Mouse (Mus musculus) bone marrow, adult 2 months (tissue): ENCODE measurements around the gene Tial1.

ENCODE experiments used
- CTCF ChIP-seq: fragments of 200-500 bp; IDR thresholded peaks from 2 replicates; pipeline ENCODE4 v1.5.1; 2011; ENCODE audit warnings: low read length, control low read depth; ENCODE audit not compliant: control insufficient read depth, insufficient read depth
- POLR2A ChIP-seq: fragments of 200-500 bp; IDR thresholded peaks from 2 replicates; pipeline ENCODE4 v1.6.1; 2011; ENCODE audit warnings: low read depth, mild to moderate bottlenecking, control low read depth, low read length, borderline replicate concordance; ENCODE audit not compliant: control insufficient read depth

DNA sequence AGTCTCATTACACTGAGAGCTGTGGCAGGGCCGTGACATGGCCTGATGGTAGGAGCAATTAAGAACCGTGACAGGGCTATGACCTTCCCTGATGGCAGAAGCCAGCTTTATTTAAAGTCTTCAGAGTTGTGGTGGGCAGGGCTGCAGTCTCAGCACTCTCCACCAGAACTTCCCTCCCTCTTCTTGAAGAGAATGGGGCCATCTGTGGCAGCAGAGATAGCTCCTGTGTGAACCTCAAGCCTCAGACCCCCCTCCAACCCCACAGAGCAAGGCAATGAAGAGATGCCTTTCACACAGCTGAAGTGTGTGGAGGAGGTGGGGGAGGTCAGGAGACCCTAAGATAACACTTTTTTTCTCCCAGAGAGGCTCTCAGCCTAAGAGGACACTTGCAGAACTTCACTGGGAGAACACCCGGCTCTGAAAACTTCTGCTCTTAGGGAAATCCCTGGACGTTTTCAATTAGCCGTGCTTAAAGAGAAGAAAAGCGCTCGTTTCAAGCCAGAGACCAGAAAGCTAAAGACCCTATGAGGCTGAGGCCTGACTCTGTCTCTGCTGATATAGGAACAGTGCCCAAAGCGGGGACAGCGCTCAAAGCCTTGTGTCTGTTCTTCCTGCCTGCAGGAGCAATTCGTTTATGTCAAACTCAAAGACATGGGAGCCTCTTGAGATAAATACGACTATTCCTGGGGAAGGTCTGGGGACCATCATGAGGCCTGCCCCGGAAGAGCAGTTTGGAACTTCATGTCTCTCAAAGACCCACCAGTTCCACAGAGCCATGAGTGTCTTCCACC, 70.1 kb downstream of the Tial1 start:
- TF ChIP-seq POLR2A = no peak
- no peak for TF ChIP-seq CTCF
